Comparison of ENCODE assay signal across 8 mouse cellular contexts in genomic region chr9:119894339-119895009, GRCm38 (mm10). TPM values are rescaled to one million over a fixed set of nuclear protein-coding genes. Genes with fewer than 3 reads are reported as not detected.
A peak's percentile ranks its signal among the peaks of the same experiment; 100 is the strongest.
DNase-seq lines count a peak whose midpoint lies in the region; ATAC-seq and TF ChIP-seq lines count a peak whose summit lies in the region.

Gene Wdr48, plus strand, starts transcription at chr9:119894878.

- peak; percentile 12; the same call in 1 of the 2 replicates for TF ChIP-seq CTCF in lung, postnatal 0 days (IDR thresholded peaks at IDR 0.05)

- peaks cover 21% of the 10 kb centered on the region for H3K4me1 ChIP-seq in hindbrain, embryonic 10.5 days (replicated peaks)
- H3K4me1 ChIP-seq in lung, postnatal 0 days (ENCODE audit: insufficient read depth, low read depth, low read length): peaks cover 10% of the 10 kb centered on the region; the same call in 1 of the 2 replicates

- H3K9ac ChIP-seq in lung, postnatal 0 days (replicated peaks; ENCODE audit: low read depth): peak within 1 kb of the TSS; percentile 82

- H3K27ac ChIP-seq in hindbrain, embryonic 10.5 days: peak within 1 kb of the TSS; percentile 95
- peak within 1 kb of the TSS; percentile 87 for H3K27ac ChIP-seq in lung, postnatal 0 days (ENCODE audit: low read length)

- no peaks in the 10 kb centered on the region for H3K9me3 ChIP-seq in hindbrain, embryonic 10.5 days
- no peaks in the 10 kb centered on the region for H3K9me3 ChIP-seq in lung, postnatal 0 days (ENCODE audit: low read length)

- WGBS in hindbrain, embryonic 10.5 days: 4% methylated on average over 34 of the region's 34 CpGs
- WGBS in lung, postnatal 0 days: 4% methylated on average over 34 of the region's 34 CpGs

- ATAC-seq in frontal cortex, adult (ENCODE audit: low TSS enrichment): peak; percentile 96
- peak; percentile 99 for ATAC-seq in lung, postnatal 0 days

- no peaks in the 10 kb centered on the region for H3K36me3 ChIP-seq in hindbrain, embryonic 10.5 days
- no peaks in the 10 kb centered on the region for H3K36me3 ChIP-seq in lung, postnatal 0 days (ENCODE audit: insufficient read depth, low read length)

- H3K4me2 ChIP-seq in lung, postnatal 0 days (replicated peaks; ENCODE audit: low read depth, low read length): peak within 1 kb of the TSS; percentile 85

- H3K27me3 ChIP-seq in hindbrain, embryonic 10.5 days (ENCODE audit: insufficient read depth, poor library complexity, severe bottlenecking): peaks cover 19% of the 10 kb centered on the region; the same call in 1 of the 2 replicates
- no peaks in the 10 kb centered on the region for H3K27me3 ChIP-seq in lung, postnatal 0 days (replicated peaks; ENCODE audit: insufficient read depth, low read length)

- peak; percentile 97 for DNase-seq in MN1 (ENCODE audit: low spot score)
- DNase-seq in cerebellum, adult 9-10 months: peak; percentile 98
- peak; percentile 98 for DNase-seq in hindbrain, embryonic 10.5 days (ENCODE audit: low spot score)
- DNase-seq in layer of hippocampus, adult 9-11 months: peak; percentile 98
- peak; percentile 100 for DNase-seq in lung, postnatal 0 days (ENCODE audit: low spot score)
- DNase-seq in ovary, postnatal 14 days (ENCODE audit: low spot score): peak; percentile 92
- peak; percentile 98 for DNase-seq in thymus, postnatal 14 days

- H3K4me3 ChIP-seq in hindbrain, embryonic 10.5 days: peak within 1 kb of the TSS; percentile 97
- peak within 1 kb of the TSS; percentile 96 for H3K4me3 ChIP-seq in lung, postnatal 0 days (ENCODE audit: low read depth, low read length)

- no peak for TF ChIP-seq EP300 in lung, postnatal 0 days (IDR thresholded peaks at IDR 0.05)

RNA-seq across cellular contexts. Expression of gene Wdr48, which starts in this region (rescaled TPM):
- 62.6 and 69.7 TPM in 2 replicates for polyA plus RNA-seq in hindbrain, embryonic 10.5 days (2016; fragmentation: Nextera tagmentation; extraction: Ambion mirVana)
- 27.8 and 30.3 TPM in 2 replicates for polyA plus RNA-seq in lung, postnatal 0 days (2015; fragmentation: Nextera tagmentation; extraction: Ambion mirVana)

Comparison
In these comparisons a context has a peak if more than half of its experiments do, and no peak if none do; other contexts are left out.
1. Peak in every context shown above with its lines: DNase-seq, ATAC-seq, H3K4me3 ChIP-seq and H3K27ac ChIP-seq.